Mouse (Mus musculus) ovary, adult 18-20 months (tissue): ENCODE results near the gene Itgam.
"Not testable (repeated sequence)": the region's sequence is repeated elsewhere in the genome, so short reads cannot be mapped to it uniquely, and the experiment has no call there.

Experiments
- DNase-seq: peaks from one replicate; pipeline ENCODE4 v3.0.0; 2022; ENCODE audit warnings: low spot score, mixed read lengths

Gene Itgam

DNA sequence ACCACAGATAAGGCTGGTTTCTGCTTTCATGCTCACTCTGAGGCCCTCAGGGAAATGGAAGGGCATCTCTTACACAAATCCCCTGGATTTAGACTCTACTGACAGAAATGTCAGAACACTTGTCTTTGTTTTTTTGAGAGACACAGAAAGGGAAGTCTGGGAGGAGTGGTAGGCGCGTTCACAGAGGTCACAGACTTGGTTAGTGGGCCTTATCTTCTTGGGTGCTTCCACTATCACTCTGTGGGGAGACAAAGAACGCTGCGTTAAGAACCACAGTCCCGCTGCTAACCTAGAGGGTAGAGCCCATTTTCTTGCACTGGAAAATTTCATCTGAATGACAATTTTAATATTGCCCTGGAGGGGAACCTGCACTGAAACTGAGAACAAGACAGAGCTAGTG lies 69.7 kb downstream of the Itgam start:
- DNase-seq, result no peak

DNA sequence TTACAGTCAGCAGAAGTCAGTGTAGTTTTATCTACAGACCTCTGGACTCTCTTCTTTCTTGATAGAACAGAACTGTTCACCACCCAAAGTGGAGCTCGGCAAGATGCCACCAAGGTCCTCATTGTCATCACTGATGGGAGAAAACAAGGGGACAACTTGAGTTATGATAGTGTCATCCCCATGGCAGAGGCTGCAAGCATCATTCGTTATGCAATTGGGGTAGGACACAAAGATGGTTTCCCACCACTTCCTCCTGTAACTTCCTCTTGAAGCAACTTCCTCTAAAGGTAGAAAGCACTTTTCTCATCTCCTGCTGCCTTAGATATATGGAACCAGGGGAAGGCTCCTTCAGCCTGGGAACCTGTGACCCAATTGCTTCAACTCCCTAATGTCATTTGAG lies 71.2 kb downstream of the Itgam start:
- DNase-seq, result no peak

DNA sequence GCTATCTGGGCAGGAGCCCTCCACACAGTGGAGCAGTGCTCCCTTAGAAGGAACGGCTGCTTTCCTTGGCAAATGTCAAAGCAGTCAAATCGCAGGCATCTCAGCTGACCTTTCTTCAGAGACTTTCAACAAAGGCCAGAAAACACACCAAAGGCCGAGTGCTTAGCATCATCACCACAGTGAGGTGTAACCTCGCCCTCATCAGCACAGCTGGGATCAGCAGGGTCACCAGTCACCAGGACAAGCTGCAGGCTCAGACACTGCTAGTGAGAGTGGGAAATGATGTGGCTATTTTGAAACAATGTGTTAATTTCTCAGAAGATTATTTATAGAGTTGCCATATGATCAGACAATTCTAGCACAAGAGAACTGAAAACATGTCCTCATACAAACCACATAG lies 74.5 kb downstream of the Itgam start:
- no peak for DNase-seq

DNA sequence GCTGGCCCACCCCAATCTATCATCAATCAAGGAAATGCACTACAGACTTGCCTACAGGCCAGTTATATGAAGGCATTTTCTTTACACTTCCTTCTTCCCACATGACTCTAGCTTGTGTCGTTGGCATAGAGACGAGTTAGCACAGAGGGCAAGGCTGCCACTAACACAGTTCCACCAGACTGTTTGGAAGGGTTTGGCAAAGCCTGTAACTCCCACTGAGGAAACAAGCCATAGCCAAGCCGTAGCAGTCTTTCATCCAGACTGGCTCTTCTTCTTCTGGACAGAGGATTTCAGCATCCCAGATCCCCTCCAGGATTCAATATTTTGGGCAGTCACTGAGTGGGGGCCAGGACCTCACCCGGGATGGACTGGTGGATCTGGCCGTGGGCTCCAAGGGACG lies 77.2 kb downstream of the Itgam start:
- DNase-seq, result no peak

DNA sequence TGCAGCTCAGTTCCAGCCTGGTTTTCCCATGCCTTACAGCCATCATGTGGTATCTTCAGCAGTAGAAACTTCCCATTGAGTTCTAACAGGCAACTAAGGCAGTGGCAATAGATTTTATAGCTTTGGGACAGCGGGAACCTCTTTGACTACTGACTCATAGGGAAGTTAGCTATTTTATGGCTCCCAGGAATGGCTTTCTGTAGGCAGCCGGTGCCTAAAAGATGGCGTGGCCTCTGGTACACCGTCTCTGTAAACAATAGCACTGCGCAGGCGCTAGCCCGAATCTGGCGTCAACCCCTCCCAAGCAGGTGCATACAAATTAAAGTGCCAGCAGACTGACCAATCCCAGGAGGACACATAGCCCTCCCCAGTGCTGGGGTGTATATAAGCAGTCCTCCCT lies 88.5 kb downstream of the Itgam start:
- no peak for DNase-seq

DNA sequence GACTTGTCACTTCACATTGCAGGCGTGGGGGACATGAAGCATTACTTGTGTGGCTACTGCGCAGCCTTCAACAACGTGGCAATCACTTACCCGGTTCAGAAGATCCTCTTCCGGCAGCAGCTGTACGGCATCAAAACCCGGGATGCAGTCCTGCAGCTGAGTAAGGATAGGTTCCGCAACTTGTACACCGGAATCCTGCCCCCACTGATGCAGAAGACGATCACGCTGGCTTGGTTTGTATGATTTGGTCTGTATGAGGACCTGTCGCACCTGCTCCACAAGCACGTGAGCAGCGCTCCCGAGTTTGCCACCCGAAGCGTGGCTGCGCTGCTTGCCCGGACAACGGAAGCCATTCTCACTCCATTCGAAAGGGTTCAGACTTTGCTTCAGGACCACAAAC lies 91.6 kb downstream of the Itgam start, which contains the start of gene Itgad:
Gene Itgad, plus strand, starts transcription at position 301 of the 400 bp plus-strand sequence.
- no peak for DNase-seq

DNA sequence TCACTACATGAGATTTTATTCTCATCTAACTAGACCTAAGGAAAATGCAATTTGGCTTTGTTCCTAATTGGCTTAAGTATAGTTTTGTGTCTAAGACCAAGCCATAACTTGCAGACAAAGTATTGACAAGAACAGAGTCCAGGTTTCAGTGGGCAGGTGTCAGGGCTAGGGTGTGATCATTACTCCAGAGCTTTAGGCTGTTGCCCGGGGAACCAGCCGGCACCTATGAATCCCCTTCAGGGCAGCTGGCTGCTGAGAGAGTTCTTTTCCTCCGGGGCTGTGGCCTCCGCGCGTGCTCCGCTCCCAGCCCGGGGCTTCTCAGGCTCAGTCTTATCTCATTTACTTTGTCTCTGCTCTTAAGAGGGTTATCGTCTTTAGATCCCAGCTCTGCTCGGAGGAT lies 92.5 kb downstream of the Itgam start:
- DNase-seq, result peak; percentile 17

DNA sequence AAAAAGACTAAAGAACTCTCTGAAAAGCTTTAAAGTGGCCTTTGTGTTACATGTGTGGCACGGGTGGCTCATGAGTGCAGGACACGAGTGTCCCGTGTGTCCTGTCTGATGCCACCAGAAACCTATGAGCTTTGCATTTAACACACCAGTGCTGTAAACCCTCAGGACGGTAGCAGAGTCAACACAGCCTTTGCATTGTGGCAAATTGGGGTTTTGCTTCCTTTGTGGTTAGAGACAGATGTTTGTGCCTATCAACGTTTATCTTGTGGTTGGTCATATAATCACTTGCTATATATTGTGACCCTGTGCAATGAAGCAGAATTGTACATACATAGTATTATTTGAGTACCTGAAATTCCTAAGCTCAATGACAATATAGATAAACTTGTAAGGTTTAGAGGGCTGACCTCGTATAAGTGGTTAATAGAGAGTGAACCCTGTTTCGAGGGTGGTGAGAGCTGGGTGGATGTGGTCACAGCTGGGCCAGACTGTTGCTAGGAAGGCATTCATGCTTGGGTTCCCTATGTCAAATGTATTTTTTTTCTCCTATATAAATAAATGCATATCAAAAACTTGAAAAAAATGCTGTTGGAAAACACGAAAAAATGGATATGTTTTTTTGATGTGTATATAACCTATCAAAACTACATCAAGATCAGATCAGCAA lies 96.4 kb downstream of the Itgam start:
- DNase-seq, result not testable (repeated sequence)

DNA sequence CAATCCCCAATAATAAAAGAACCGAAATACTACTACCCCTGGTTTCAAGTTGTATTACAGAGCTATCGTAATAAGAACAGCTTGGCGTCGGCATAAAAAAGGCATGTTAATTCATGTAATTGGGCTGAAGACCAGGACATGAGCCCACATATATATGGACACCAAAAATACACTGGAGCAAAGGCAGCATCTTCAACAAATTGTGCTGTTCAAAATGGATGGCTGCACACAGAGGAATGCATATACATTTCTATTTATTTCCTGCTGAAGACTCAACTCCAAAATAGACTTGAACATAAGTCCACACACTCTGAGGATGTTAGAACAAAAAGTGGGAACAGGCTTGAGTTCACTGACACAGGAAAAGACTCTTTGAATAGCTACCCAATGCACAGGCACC lies 101.6 kb downstream of the Itgam start:
- DNase-seq, result no peak

DNA sequence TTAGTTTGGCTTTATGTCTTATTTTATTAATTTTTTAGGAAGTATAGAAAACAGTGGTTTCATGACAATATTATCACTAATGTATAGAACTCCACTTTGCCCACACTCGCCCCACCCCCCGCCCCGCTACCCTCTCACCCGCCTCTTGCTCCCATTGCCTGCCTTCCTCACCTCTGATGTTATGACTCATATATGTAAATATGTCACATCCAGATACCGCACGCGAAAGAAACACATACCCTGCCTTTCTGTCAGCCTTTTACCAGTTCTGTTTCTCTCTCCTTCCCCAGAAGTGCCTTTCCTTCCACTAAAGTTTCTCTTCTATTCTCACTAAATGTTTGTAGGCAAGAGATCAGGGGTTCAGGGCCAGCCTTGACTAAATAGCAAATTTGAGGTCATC lies 104.0 kb downstream of the Itgam start:
- no peak for DNase-seq
